Mouse (Mus musculus): ENCODE results near the gene Lmf2. TPM values are rescaled to one million over a fixed set of nuclear protein-coding genes. Genes with fewer than 3 reads are reported as not detected.
A peak's percentile ranks its signal among the peaks of the same experiment; 100 is the strongest.

The Lmf2 gene
- polyA plus RNA-seq, 2 experiments: 12.3 to 17.2 TPM

DNA sequence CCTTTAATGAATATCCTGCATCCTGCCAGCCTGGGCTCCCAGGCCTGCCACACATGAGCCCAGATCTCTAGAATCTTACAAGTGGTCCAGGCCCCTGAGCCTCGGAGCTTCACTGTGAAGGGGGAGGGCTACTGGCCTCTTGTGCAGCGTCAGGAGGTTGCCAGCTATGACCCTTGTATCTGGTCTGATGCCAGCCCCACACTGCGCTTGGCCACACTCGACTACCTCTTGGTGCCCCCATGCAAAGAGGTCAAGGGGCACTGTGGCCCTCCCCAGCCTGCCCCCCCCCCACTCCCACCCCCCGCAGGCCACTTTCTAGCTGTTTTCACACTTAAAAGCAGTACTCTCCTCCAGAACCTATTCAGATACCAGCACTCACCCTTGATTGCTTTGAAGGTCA is 29.0 kb downstream of the Lmf2 start:
- H3K4me2 ChIP-seq (ENCODE audit: low read depth): no peak overlapping the region
- DNase-seq (ENCODE audit: low read depth in 3 of 3, low spot score in 3 of 3) (no peak), ATAC-seq (ENCODE audit: insufficient read depth) (no peak)
- H3K4me1 ChIP-seq (replicated peaks; ENCODE audit: control insufficient read depth in 2 of 2, insufficient read depth in 2 of 2, low read length in 1 of 2): peaks cover 0 to 4% of the 10 kb centered on the region in 2 experiments; a peak in 2 of 4 replicates
- H3K27me3 ChIP-seq (ENCODE audit: control insufficient read depth, insufficient read depth, low read length): no peaks in the 10 kb centered on the region; the same call in 1 of the 2 replicates
- no peaks in the 10 kb centered on the region for H3K9me3 ChIP-seq (ENCODE audit: control insufficient read depth, low read length)
- TF ChIP-seq EP300 (IDR thresholded peaks at IDR 0.05; ENCODE audit: low read depth) (no peak), CTCF (IDR thresholded peaks at IDR 0.05; ENCODE audit: low read depth) (no peak)
- 57% methylated on average over 5 of the region's 5 CpGs for WGBS (ENCODE audit: insufficient replicate concordance)
- H3K27ac ChIP-seq: no peak overlapping the region
- no peaks in the 10 kb centered on the region for H3K36me3 ChIP-seq (replicated peaks; ENCODE audit: control insufficient read depth, insufficient read depth, low read depth)
- H3K4me3 ChIP-seq (ENCODE audit: insufficient read depth in 1 of 2, low read depth in 2 of 2, low read length in 2 of 2): no peak overlapping the region
- H3K9ac ChIP-seq (replicated peaks): no peak overlapping the region

DNA sequence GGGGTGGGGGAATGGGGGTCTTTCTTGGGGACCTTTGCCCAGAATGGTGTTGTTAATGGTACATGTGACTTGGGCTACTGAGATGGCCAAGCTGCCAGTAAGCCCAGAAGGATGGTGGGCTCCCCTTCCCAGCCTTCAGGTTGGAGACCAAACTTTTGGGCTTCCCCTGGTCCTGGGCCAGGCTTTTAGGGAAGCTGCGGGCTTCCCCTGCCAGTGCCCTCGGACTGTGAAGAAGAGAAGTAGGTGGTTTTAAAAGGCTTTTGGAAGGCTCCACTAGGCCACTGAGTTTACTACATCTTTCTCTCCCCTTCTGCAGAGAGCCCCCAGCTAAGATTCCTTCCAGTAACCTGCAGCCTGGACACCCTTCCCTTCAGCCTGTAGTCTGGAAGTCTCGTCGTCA is 31.8 kb downstream of the Lmf2 start:
- no peaks in the 10 kb centered on the region for H3K9me3 ChIP-seq (ENCODE audit: control insufficient read depth, low read length)
- H3K27me3 ChIP-seq (ENCODE audit: control insufficient read depth, insufficient read depth, low read length): no peaks in the 10 kb centered on the region; the same call in 1 of the 2 replicates
- H3K4me3 ChIP-seq (ENCODE audit: insufficient read depth in 1 of 2, low read depth in 2 of 2, low read length in 2 of 2): peak overlapping the region; percentile 51 to 56
- peaks cover 4 to 13% of the 10 kb centered on the region in 2 experiments; a peak in 3 of 4 replicates for H3K4me1 ChIP-seq (replicated peaks; ENCODE audit: control insufficient read depth in 2 of 2, insufficient read depth in 2 of 2, low read length in 1 of 2)
- H3K36me3 ChIP-seq (replicated peaks; ENCODE audit: control insufficient read depth, insufficient read depth, low read depth): no peaks in the 10 kb centered on the region
- H3K9ac ChIP-seq (replicated peaks): peak overlapping the region; percentile 51
- H3K4me2 ChIP-seq (ENCODE audit: low read depth): peak overlapping the region; percentile 59
- WGBS (ENCODE audit: insufficient replicate concordance): 62% methylated on average over 4 of the region's 4 CpGs
- no peak for ATAC-seq (ENCODE audit: insufficient read depth)
- DNase-seq (ENCODE audit: low read depth in 3 of 3, low spot score in 3 of 3): no peak
- TF ChIP-seq CTCF (IDR thresholded peaks at IDR 0.05; ENCODE audit: low read depth) (no peak), EP300 (IDR thresholded peaks at IDR 0.05; ENCODE audit: low read depth) (no peak)
- no peak overlapping the region for H3K27ac ChIP-seq

- ATAC-seq (ENCODE audit: insufficient read depth) (peak; percentile 41; the same call in 1 of the 2 replicates), DNase-seq (ENCODE audit: low read depth in 3 of 3, low spot score in 3 of 3) (no peak)
- Histone ChIP-seq H3K27me3 (ENCODE audit: control insufficient read depth, insufficient read depth, low read length) (no peaks in the 10 kb centered on the region; the same call in 1 of the 2 replicates), H3K9me3 (ENCODE audit: control insufficient read depth, low read length) (no peaks in the 10 kb centered on the region), H3K27ac (no peak within 1 kb of the TSS), H3K4me1 (replicated peaks; ENCODE audit: control insufficient read depth in 2 of 2, insufficient read depth in 2 of 2, low read length in 1 of 2) (peaks cover 4 to 13% of the 10 kb centered on the region in 2 experiments; a peak in 3 of 4 replicates), H3K4me3 (ENCODE audit: insufficient read depth in 1 of 2, low read depth in 2 of 2, low read length in 2 of 2) (peak within 1 kb of the TSS; percentile 51 to 56), H3K4me2 (ENCODE audit: low read depth) (peak within 1 kb of the TSS; percentile 59), H3K36me3 (replicated peaks; ENCODE audit: control insufficient read depth, insufficient read depth, low read depth) (no peaks in the 10 kb centered on the region), H3K9ac (replicated peaks) (peak within 1 kb of the TSS; percentile 51)
- WGBS (ENCODE audit: insufficient replicate concordance): 14% methylated on average over 26 of the region's 26 CpGs
- TF ChIP-seq EP300 (IDR thresholded peaks at IDR 0.05; ENCODE audit: low read depth): no peak
- no peak for TF ChIP-seq CTCF (IDR thresholded peaks at IDR 0.05; ENCODE audit: low read depth)
Observed at GRCm38 (mm10) chr15:89322670-89323522, 32.6 kb downstream of the Lmf2 start, which contains the start of gene Adm2. Gene Adm2, plus strand, starts transcription at chr15:89322720.

GRCm38 (mm10) chr15:89321264-89321663 is 34.2 kb downstream of the Lmf2 start:
- TF ChIP-seq EP300 (IDR thresholded peaks at IDR 0.05; ENCODE audit: low read depth): no peak
- TF ChIP-seq CTCF (IDR thresholded peaks at IDR 0.05; ENCODE audit: low read depth): no peak
- WGBS (ENCODE audit: insufficient replicate concordance): 20% methylated on average over 8 of the region's 8 CpGs
- Histone ChIP-seq H3K27me3 (ENCODE audit: control insufficient read depth, insufficient read depth, low read length) (no peaks in the 10 kb centered on the region; the same call in 1 of the 2 replicates), H3K36me3 (replicated peaks; ENCODE audit: control insufficient read depth, insufficient read depth, low read depth) (no peaks in the 10 kb centered on the region), H3K9ac (replicated peaks) (0 out of 2 replicates have a peak overlapping the region, but pooled peaks have one; percentile 9), H3K4me3 (ENCODE audit: insufficient read depth in 1 of 2, low read depth in 2 of 2, low read length in 2 of 2) (no peak overlapping the region), H3K27ac (no peak overlapping the region), H3K4me2 (ENCODE audit: low read depth) (peak overlapping the region; percentile 26), H3K9me3 (ENCODE audit: control insufficient read depth, low read length) (no peaks in the 10 kb centered on the region), H3K4me1 (replicated peaks; ENCODE audit: control insufficient read depth in 2 of 2, insufficient read depth in 2 of 2, low read length in 1 of 2) (peaks cover 4 to 13% of the 10 kb centered on the region in 2 experiments; a peak in 3 of 4 replicates)
- ATAC-seq (ENCODE audit: insufficient read depth) (peak; percentile 65), DNase-seq (ENCODE audit: low read depth in 3 of 3, low spot score in 3 of 3) (no peak)

GRCm38 (mm10) chr15:89316146-89316545 is 39.3 kb downstream of the Lmf2 start:
- H3K4me1 ChIP-seq (replicated peaks; ENCODE audit: control insufficient read depth in 2 of 2, insufficient read depth in 2 of 2, low read length in 1 of 2): peaks cover 12 to 22% of the 10 kb centered on the region in 2 experiments; a peak in 3 of 4 replicates
- 76% methylated on average over 11 of the region's 11 CpGs for WGBS (ENCODE audit: insufficient replicate concordance)
- H3K36me3 ChIP-seq (replicated peaks; ENCODE audit: control insufficient read depth, insufficient read depth, low read depth): no peaks in the 10 kb centered on the region
- no peaks in the 10 kb centered on the region for H3K27me3 ChIP-seq (ENCODE audit: control insufficient read depth, insufficient read depth, low read length)
- H3K9ac ChIP-seq (replicated peaks): no peak overlapping the region
- TF ChIP-seq CTCF (IDR thresholded peaks at IDR 0.05; ENCODE audit: low read depth) (peak; percentile 78), EP300 (IDR thresholded peaks at IDR 0.05; ENCODE audit: low read depth) (no peak)
- no peaks in the 10 kb centered on the region for H3K9me3 ChIP-seq (ENCODE audit: control insufficient read depth, low read length)
- DNase-seq (ENCODE audit: low read depth in 3 of 3, low spot score in 3 of 3) (no peak), ATAC-seq (ENCODE audit: insufficient read depth) (no peak)
- no peak overlapping the region for H3K27ac ChIP-seq
- no peak overlapping the region for H3K4me3 ChIP-seq (ENCODE audit: insufficient read depth in 1 of 2, low read depth in 2 of 2, low read length in 2 of 2)
- no peak overlapping the region; the same call in 1 of the 2 replicates for H3K4me2 ChIP-seq (ENCODE audit: low read depth)

Data from liver, embryonic 14.5 days (tissue).